Mouse (Mus musculus) neural tube, embryonic 12.5 days (tissue): ENCODE data around the gene Mageb4. TPM values are rescaled to one million over a fixed set of nuclear protein-coding genes. Genes with fewer than 3 reads are reported as not detected.
"Not testable (repeated sequence)": the region's sequence is repeated elsewhere in the genome, so short reads cannot be mapped to it uniquely, and the experiment has no call there.

Experiments
- ATAC-seq: fragments of 200-750 bp; cut with Nextera tagmentation; 2 replicates; pipeline ENCODE4 v1.8.0; 2017; ENCODE audit warnings: low read depth, mild to moderate bottlenecking, moderate TSS enrichment, moderate library complexity; ENCODE audit not compliant: low FRiP score
- H3K27ac ChIP-seq: fragments of 300-500 bp; sonication (generic); 2 replicates; pipeline ENCODE4 v1.5.1; 2016
- H3K27me3 ChIP-seq: fragments of 300-500 bp; sonication (generic); replicated peaks from 2 replicates; pipeline ENCODE4 v1.6.1; 2016; ENCODE audit warnings: mild to moderate bottlenecking
- H3K36me3 ChIP-seq: fragments of 300-500 bp; sonication (generic); 2 replicates; pipeline ENCODE4 v1.6.1; 2016; ENCODE audit warnings: mild to moderate bottlenecking
- H3K4me1 ChIP-seq: fragments of 300-500 bp; sonication (generic); 2 replicates; pipeline ENCODE4 v1.6.1; 2016
- H3K4me2 ChIP-seq: fragments of 300-500 bp; sonication (generic); replicated peaks from 2 replicates; pipeline ENCODE4 v1.6.1; 2016; ENCODE audit warnings: mild to moderate bottlenecking
- H3K4me3 ChIP-seq: fragments of 300-500 bp; sonication (generic); 2 replicates; pipeline ENCODE4 v1.5.1; 2016
- H3K9ac ChIP-seq: fragments of 300-500 bp; sonication (generic); 2 replicates; pipeline ENCODE4 v1.6.1; 2016; ENCODE audit warnings: mild to moderate bottlenecking
- H3K9me3 ChIP-seq: fragments of 300-500 bp; sonication (generic); 2 replicates; pipeline ENCODE4 v1.6.1; 2016; ENCODE audit warnings: mild to moderate bottlenecking
- WGBS: fragments of 180-500 bp; shearing (Covaris S2); methylation state at CpG from one replicate; pipeline ENCODE4 v1.1.7; 2016; 5-methylcytosine and 5-hydroxymethylcytosine counted together
- polyA plus RNA-seq: library from polyadenylated mRNA; unstranded; fragments of >200 nt; fragmentation: Nextera tagmentation; extraction: Ambion mirVana; gene quantifications from 2 replicates; pipeline ENCODE4 v1.2.1, GENCODE M21; 2016

Gene Mageb4
- not detected in 2 replicates for polyA plus RNA-seq

DNA sequence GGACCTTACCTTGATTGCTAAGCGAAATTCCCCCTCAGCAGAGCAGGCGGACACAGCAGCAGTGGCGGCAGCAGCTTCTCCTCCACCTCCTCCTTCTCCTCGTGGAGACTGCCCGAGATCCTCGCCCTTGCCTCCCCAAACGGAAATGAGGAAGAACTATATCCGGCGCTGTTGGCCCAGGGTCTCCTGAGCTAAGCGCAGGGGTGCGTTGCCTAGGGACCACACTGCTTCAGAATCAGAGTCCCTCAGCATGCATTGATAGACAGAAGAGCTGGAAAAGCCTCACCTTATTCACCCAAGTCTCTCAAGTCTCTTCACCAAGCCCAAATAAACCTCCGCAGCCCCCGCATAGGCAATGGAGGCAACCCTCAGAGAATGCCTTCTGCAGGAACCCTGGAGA, at the start of gene Mageb4:
Gene Mageb4, minus strand, starts transcription at position 101 of the 400 bp plus-strand sequence.
- not testable (repeated sequence) for H3K27me3 ChIP-seq, H3K4me1 ChIP-seq, H3K9ac ChIP-seq, H3K9me3 ChIP-seq, H3K4me2 ChIP-seq, ATAC-seq, H3K36me3 ChIP-seq, H3K27ac ChIP-seq, H3K4me3 ChIP-seq
- WGBS: no CpG with 5 or more reads among the region's 13 CpGs

- not testable (repeated sequence) for H3K36me3 ChIP-seq, H3K4me3 ChIP-seq, H3K9ac ChIP-seq, H3K4me1 ChIP-seq, H3K27ac ChIP-seq, ATAC-seq, H3K4me2 ChIP-seq, H3K9me3 ChIP-seq, H3K27me3 ChIP-seq
- WGBS: 42% methylated on average over 1 of the region's 2 CpGs
These were observed 20.3 kb downstream of the Mageb4 start for GRCm38 (mm10) chrX:86284597-86284996.

DNA sequence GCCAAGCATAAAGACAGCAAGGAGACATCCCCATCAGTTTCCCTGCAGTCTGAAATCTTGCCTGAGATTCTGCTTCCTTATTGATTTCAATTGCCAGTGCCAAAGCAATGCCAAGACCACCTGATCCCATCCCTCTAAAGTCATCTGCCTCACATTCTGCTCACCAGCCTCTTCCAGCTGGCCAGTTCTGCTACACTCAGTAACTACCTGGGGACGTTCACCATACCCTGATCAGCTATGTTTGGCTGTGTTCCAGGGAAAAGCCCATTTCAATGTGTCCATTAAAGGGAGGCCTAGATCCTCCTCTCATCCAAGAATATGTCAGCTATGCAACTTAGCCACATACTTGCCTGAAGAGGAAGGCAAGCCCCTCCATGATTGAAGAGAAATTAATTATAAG, 58.9 kb downstream of the Mageb4 start:
- not testable (repeated sequence) for H3K36me3 ChIP-seq, H3K4me2 ChIP-seq, ATAC-seq, H3K9ac ChIP-seq, H3K9me3 ChIP-seq, H3K4me3 ChIP-seq, H3K27ac ChIP-seq, H3K4me1 ChIP-seq, H3K27me3 ChIP-seq
- WGBS: no CpG with 5 or more reads among the region's 1 CpGs

- Histone ChIP-seq H3K4me2 (no peak overlapping the region), H3K9ac (no peak overlapping the region), H3K9me3 (no peaks in the 10 kb centered on the region), H3K27ac (no peak overlapping the region), H3K4me3 (no peak overlapping the region), H3K27me3 (no peaks in the 10 kb centered on the region), H3K36me3 (no peaks in the 10 kb centered on the region), H3K4me1 (no peaks in the 10 kb centered on the region)
- ATAC-seq: no peak
- 46% methylated on average over 1 of the region's 1 CpGs for WGBS
These were observed 67.6 kb downstream of the Mageb4 start for GRCm38 (mm10) chrX:86237246-86237645.

Other genes with a start within 250 kb of the Mageb4 start
- 0.20 and 0.46 TPM in 2 replicates for gene Nr0b1, start 113.3 kb downstream of the Mageb4 start, polyA plus RNA-seq